Mouse (Mus musculus) right cerebral cortex, postnatal 10 days (tissue): ENCODE data around the gene Bud13.
A peak's percentile ranks its signal among the peaks of the same experiment; 100 is the strongest.
"Not testable (repeated sequence)": the region's sequence is repeated elsewhere in the genome, so short reads cannot be mapped to it uniquely, and the experiment has no call there.

Source experiments
- DNase-seq, 2 experiments: peaks; one replicate each; pipeline ENCODE4 v3.0.0; 2021; ENCODE audit warnings: low spot score in 2 of 2

Gene Bud13

DNA sequence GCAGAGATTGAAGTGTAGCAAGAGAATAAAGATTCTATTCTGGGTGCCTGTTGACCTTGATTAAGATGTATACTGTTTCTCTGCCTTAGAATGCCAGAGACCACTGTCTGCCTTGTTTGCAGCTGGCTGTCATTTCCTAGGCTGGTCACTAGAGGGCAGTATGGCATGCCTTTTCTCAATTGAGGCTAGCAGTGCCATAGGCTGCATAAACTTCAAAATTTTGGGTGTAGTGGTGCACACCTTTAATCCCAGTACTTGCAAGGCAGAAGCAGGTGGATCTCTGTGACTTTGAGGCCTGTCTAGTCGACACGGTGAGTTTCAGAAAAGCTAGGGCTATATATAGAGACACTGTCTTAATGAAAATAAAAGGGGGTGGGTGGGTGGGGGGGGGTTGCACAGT, 19.3 kb downstream of the Bud13 start:
- DNase-seq = peak; percentile 74 to 78

DNA sequence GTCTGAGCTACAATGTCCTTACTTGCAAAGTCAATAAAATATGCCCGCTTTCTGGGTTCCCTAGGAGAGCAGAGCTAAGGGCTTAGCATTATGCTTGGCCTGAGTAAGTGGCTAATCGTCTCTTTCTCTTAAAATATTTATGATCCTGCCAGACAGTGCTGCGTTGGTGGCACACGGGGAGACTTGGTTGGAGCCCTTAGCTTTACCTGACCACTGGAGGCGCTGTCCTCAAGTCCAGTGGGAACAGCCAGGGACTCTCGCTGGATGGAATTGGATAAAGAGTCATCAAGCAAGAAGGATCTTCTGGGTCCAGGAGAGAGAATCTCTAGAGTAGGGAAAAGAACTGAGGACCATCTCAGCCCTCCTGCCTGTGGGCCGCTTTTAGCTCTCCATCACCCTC, 26.3 kb downstream of the Bud13 start:
- no peak for DNase-seq

DNA sequence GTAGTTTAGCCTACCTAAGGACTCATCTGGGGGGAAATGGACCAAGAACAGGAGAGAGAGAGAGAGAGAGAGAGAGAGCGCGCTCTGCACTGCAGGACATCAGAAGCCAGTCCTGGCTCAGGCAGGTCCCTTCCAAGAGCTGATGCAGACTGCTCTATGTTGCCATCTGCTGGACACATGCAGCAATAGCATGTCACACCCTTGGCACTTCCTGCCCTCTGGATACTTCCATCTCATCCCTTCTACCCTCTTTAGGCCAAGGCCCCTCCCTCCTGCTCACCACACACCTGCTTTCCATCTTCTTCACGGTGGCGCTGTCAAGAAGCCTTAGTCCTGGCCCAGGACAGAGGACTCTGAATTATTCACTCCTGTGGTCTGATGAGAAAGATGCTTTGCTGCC, 31.7 kb downstream of the Bud13 start:
- peak; percentile 68 to 75 for DNase-seq

DNA sequence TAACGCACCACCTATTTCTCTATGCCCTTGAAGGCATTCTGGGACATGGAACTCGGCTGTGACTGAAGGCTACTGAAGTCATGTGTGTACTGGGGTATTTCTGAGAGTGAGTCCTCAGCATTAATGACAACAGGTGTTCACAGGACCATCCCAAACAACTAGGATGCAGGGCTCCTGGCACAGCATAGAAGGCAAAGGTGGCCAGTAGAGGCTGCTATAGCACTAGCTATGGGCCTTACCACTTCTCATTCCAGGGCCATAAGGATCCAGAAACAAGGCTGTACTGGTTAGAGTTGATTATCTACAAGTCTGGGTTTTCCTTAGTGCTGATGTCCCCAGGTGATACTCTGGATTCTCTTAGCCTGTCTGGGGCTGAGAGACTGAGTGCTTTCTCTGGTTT, 32.1 kb downstream of the Bud13 start:
- no peak for DNase-seq

DNA sequence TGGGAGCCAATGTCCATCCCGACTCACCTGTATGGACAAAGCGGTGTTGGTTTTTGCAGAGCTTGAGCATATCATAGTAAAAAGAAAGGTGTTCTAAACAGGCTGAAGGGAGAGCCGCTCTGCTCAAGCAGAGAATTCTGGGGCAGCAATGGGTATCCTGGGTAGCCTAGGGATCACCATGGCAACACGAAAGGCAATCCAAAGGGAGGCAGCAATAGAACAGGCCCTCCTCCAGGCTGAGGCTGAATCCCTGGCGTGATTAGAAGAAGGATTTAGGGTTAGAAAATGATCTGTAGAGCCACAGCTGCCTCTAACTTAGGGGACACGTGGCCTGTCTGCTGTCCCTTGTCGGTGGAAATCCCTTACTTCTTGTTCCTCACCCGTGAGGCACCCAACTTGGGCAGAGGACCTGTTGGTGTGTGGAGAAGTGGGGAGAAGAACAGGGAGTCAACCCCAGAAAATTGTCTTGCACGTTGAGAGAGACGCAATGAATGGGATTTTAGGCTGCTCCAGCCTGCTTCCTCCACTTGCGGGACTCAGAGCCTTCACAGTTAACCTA, 33.1 kb downstream of the Bud13 start:
- DNase-seq = peak; percentile 71 to 84

DNA sequence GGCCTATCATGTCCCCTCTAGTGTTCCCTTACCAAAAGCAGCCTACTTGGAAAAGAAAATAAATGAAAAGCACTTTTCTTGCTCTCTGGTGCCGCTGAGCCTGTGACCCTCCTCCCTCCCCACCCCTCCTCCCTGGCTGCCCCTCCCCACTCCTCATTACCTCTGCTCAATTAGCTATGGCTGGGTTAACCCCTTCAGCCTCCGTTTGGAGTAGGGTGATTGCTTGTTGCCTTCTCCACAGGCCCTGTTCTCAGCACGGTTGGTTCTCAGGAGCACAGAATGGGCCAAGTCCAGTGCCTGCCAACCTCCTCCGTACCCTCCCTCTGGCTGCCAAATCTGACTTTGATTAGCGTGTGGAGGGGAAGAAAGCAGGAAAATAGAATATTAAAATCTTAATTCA, 33.6 kb downstream of the Bud13 start:
- DNase-seq = peak; percentile 52 to 62

DNA sequence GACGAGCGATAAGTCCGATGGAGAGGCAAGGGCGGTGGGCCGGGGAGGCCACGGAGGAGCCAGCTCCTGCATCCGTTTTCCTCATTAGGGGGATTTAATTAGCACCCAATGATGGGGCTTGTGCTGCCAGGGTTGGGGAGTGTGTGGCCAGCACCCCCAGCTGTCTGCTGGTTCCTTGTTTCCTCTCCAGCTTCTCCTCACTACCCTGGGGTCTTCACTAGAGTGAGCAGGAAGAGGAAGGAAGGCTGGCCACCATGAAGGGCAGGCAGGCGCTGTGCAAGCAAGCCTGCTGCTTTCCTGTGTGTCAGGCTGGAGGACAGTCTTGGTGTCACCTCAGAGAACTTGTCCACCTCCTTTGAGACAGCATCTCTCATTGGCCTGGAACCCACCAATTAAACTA, 34.1 kb downstream of the Bud13 start:
- peak in 1 of 2 experiments; percentile 40 for DNase-seq

DNA sequence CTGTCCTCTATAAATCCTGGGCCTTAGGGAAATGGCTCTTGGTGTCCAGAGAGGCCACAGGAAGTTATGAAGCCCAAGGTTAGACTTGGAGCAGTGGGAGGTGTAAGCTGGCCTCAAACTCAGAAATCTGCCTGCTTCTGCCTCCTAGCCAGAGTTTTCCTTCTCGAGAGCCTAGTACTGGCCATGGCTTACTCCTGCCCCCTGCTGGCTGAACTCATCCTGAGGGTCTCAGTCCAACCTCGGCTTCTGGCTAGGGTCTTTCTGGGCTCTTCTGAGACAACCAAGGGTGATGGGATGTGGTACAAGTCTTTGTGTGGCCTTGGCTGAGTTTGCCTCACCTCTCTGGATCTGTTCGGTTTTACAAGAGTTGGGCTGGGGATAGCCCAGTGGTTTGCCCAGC, 35.1 kb downstream of the Bud13 start:
- DNase-seq = no peak

DNA sequence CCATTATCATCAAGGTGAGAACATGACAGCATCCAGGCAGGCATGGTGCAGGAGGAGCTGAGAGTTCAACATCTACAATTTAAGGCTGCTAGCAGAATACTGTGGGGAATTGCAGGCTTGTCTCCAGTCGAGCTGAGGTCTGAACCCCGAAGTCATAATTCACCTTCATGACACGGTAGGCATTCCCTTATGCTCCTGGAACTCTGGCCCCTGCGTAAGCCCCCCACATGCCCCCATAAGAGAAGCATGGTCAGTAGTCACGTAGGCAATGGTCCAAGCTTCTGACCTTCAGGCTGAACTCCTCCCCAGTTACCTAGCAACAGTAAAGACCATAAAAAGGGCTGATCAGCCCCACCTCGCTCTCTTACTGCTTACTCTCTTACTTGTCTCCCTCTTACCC, 37.1 kb downstream of the Bud13 start, which contains the start of gene 4931429L15Rik:
Gene 4931429L15Rik (minus strand): TSS at position 101 of the 400 bp plus-strand sequence.
- DNase-seq = not testable (repeated sequence)

DNA sequence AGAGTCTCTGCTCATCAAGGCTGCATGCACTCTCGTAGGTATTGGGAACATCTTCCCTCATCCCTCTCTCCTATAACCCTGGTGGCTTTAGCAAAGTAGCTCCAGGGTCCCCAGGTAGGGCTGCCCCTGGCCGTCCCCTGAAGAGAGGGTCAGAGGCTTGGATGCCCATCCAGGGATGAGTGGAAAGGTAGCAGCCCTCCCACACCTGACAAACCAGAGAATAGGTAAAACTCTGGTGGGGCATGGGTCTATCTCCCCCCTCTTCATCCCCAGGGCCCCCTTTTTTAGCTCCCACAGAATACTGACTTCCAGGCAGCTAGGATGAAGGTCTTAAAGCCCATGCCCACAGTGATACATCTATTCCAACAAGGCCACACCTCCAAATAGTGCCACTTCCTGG, 37.7 kb downstream of the Bud13 start:
- DNase-seq = no peak

DNA sequence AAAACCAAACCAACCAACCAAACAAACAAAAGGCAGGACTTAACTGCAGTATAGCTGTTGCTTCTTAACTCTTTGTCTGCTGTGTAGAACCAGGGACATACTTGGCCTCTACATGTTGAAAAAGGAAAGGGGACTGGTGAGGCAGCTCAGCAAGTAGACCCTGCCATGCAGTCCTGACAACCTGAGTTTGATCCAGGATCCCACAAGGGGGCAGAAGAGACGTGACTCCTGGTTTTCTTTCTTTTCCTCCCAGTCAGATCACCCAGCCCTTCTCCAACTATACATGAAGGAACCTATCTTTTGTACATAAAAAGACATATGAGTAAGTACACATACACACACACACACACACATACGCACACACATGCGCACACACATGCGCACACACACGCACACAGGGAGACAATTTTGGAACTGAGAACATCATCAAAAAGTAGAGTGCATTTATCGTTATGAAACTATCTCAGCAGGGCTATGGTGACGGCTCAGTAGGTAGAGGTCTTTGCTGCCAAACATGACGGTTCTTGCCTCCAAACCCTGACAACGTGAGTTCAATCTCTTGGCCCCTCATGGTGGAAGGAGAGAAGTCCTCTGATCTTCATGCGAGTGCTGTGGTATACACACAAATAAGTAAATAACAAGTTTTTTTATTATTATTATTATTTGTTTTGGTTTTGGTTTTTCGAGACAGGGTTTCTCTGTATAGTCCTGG, 44.0 kb downstream of the Bud13 start:
- DNase-seq = no peak

DNA sequence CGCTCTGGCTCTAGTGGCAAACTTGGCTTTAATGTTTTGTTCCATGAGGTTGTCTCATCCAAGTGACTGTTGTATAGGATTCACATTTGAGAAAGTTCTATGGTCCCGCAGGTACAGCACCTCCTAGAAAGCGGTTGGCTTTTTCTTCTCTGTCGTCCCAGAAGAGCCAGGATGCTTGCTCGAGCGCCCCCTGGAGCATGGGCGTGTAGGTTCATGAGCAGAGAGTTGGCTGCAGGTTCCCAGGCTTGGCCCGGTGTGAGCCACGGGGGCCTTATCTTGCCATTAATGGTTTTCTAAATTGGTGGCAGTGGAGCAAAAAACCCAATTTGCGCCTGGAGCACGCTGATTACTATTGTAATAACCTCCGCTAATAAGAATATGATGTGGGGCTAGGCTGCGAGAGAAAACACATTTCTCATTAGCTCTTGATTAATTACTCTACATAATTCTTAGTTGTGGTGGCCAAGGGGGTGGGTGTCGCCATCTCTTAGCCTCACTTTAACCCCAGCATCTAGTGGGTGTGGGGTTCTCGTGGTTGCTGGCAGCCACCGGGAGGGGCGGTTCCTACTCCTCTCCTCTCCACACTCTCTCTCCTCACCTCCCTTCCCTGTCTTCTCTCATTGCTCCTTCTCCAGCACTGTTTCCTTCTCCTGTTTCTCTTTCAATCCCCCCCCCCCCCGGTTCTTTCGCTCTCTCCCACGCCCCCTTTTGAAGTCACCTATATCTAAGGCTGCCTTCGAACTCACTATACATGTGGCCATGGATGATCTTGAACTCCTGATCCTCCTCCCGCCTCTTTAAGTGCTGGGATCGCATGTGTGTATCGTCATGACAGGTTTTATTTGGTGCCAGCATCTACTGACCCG, 45.1 kb downstream of the Bud13 start:
- DNase-seq = peak in 1 of 2 experiments; percentile 45

DNA sequence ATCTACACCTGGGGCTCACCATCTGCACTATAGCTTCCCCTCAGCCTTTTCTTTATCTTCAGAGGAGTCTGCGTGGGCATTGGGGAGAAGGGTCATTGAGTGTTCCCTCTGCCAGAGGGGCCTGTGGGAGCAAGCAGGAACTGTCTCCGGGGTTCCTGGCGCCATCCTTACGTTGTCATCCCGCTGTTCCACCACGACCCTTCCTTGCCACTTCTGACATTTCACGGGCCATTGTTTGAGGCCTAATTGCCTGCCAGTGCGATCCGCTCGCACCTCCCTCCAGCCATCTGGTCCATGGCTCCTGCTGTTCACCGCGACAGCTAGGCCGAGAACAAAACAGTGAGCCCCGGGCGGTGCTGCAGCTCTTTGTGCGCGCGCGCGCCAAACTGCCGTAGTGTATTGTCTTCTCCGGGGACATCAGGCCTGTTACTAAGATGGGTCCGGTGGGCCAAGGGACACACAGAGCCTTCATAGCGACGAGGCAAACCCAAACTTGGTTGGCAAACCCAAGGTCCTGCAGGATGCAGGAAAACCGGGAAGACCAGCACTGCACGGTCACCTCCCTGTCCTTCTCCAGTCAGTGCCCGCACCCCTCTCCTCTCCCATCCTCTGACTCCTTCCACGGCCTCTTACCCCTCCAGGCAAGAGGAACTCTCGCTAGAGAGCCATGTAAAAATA, 45.9 kb downstream of the Bud13 start:
- DNase-seq = peak; percentile 80

DNA sequence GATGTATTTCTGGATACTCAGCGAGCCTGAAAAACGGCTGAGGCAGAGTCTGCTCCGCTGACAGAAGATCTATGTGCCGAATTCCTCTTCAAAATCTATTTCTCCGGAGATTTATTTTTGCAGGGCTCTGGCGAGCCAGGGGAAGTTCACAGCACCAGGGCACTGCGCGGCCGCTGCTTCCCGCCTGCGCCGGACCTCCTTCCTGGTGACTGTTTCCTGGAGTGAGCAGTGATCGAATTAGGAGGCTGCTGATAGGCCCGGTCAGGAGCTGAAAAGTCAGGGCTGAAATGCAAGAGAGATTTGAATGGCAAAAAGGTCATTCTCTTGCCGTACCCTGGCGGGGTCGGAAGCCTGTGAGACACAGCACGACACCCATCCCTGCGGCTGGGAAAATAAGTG, 46.4 kb downstream of the Bud13 start:
- DNase-seq = no peak

DNA sequence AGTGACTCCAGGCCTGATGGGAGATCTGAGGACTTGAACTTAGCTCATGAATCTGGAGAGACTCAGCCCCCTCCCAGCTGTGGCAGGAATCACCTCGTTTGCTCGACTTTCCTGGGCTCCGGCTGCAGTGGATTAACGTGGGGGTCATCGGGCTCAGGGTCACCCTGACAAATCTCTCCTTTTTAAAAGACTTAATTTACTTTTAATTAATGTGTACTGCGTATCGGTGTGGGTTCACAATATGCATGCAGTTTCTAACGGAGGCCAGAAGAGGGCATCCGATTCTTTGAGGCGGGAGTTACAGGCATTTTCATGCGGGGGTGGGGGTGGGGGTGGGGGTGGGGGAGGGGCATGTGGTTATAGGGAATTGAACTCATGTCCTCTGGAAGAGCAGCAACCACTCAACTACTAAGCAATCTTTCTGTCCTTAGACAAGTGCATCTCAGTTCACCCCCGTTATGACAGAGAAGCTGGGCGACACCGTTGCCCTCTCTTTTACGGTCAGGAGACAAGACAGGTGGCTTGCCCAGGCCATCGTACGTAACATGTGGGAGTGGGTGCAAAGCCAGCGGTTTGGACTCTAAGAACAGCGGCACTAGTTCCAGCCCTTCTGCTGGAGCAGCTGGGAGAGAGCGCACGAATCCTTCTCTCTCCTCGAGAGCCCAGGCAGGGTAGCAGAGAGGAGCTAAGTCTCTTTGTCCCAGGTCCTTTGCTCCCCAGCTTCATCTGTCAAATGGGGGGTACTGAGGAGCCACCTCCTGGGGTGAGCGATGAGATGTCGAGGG, 47.2 kb downstream of the Bud13 start:
- no peak for DNase-seq

DNA sequence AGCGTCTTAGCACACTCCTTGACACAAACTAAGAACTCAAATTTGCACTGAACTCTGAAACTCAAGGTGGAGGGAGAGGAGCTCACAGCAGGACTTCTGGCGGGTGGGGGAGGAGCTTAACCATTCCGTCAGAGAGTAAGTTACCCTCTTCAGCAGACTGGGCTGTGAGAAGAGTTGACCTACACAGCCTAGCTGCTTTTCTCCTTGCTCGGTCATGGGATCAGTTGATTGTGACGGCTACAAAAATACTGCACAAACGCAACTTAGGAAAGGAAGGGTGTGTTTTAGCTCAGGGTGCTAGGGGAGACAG, 47.7 kb downstream of the Bud13 start:
- no peak for DNase-seq

DNA sequence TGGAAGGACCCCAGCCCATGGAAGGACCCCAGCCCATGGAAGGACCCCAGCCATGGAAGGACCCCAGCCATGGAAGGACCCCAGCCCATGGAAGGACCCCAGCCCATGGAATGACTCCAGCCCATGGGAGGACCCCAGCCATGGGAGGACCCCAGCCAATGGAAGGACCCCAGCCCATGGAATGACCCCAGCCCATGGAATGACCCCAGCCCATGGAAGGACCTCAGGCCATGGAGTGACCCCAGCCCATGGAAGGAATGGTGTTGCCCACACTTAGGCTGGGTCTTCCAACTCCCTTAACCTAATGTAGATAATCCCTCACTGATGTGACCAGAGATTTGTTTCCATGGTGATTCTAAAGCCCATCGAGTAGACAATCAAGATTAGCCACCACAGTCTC, 48.5 kb downstream of the Bud13 start:
- peak in 1 of 2 experiments; percentile 9 for DNase-seq

DNA sequence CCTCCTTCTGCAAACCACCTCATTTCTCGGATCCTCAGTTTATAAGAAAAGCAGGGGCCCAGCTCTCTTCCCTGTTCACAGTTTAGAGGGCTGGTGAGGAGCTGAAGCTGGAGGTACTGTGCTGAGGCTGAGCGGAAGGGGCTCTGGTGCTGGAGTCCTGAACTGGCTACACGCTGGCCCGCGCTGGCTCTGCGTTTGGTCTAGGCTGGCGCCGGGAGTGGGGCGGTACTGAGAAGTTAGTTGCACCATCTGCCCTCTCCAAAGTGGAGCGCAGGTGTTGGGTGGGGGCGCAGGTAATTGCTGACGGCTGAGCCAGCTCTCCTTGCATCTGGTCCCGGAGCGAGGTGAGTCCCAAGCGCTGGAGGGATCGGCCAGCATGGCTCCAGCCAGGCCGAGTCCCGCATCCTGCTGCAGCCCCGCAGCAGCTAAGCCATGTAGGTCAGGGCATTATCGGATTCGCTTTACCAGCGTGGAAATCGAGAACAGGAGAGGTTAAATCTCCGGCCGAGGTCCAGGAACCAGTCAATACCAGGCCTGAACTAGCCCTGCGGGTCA, 51.7 kb downstream of the Bud13 start:
- peak in 1 of 2 experiments; percentile 27 for DNase-seq

DNA sequence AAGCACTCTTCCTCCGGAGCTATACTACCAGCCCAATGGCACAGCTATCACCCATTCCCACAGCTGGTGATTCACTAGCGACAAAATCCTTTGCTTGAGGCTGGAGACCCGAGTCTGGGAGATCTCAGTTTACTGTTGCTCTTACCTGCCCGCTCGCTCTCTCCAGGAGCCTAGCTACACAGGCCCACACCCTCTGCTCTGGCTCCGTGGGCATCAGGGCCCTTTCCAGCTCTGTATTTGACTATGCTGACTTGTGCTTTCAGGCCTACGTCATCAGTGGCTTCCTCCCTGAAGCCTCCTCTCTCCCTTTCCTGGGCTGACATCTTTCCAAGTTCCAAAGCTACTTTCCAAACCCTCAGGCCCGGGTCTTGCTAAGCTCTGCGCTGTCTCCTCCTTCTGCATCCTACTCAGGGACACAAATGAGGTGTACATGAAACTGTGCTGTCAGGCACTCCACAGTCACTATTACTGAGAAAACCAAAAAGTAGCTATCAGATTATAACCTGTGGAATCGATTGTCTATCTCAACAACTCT, 52.7 kb downstream of the Bud13 start:
- DNase-seq = peak in 1 of 2 experiments; percentile 22

DNA sequence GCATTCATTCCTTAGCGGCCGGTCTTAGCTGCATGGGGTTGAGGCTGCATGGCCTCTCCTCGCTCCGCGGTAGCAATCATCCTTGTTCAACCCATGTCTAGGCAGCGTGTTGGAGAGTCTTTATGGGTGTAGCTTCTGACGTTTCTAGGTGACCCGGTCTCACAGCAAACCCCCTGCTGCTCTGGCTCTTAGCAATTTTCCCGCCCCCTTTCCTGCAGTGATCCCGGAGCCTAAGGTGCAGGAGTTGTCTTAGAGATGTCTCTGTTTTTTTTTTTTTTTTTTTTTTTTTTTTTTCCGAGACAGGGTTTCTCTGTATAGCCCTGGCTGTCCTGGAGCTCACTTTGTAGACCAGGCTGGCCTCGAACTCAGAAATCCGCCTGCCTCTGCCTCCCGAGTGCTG, 53.5 kb downstream of the Bud13 start:
- peak in 1 of 2 experiments; percentile 18 for DNase-seq

DNA sequence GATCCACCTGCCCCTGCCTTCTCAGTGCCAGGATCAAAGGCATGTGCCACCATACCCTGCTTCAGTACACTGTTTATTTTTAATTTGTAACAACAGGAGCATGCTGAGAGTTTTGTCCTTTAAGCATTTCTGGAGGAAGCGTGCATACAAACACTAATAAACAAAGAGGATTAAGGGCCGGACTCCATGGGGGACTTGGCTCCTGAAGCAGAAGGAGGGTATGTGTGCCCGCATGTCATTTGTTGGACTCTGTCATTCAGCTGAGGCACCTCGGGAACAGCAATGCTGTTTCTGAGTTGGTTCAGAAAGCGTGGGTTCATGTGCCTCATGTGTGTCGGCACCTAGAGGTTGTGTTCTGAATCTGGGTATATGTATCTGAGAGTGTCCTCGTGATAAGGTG, 54.5 kb downstream of the Bud13 start:
- no peak for DNase-seq
